Mouse (Mus musculus): ENCODE data around the gene Tmed2.

- TF ChIP-seq POLR2A (IDR thresholded peaks at IDR 0.05; ENCODE audit: borderline replicate concordance, extremely low read depth, insufficient read depth, insufficient read length, poor library complexity, severe bottlenecking) (no peak), CTCF (IDR thresholded peaks at IDR 0.05; ENCODE audit: borderline replicate concordance, extremely low read depth, insufficient read depth, insufficient read length) (no peak)
Observed at GRCm38 (mm10) chr5:124571068-124571467, 30.6 kb downstream of the Tmed2 start.

All from brain, embryonic 14.5 days (tissue).